Mouse (Mus musculus): ENCODE measurements around the gene Gtf3c6.

The Gtf3c6 gene

GRCm38 (mm10) chr10:40257414-40258255 is at the start of gene Gtf3c6:
Gtf3c6 (minus strand) TSS chr10:40258108.
- peak; percentile 95 for DNase-seq

- peak; percentile 35 for DNase-seq
Observed at GRCm38 (mm10) chr10:40305989-40306388, 48.1 kb upstream of the Gtf3c6 start.

GRCm38 (mm10) chr10:40302140-40302985 is 44.5 kb upstream of the Gtf3c6 start, which contains the start of gene Amd1:
Amd1 (minus strand) TSS chr10:40302186.
- DNase-seq = peak; percentile 100

GRCm38 (mm10) chr10:40301181-40302075 is 43.5 kb upstream of the Gtf3c6 start:
- peak; percentile 75 for DNase-seq

- DNase-seq = peak; percentile 92
Observed at GRCm38 (mm10) chr10:40300648-40301171, 42.8 kb upstream of the Gtf3c6 start.

- DNase-seq = no peak
Observed at GRCm38 (mm10) chr10:40292640-40293039, 34.7 kb upstream of the Gtf3c6 start.

GRCm38 (mm10) chr10:40286767-40287166 is 28.9 kb upstream of the Gtf3c6 start:
- no peak for DNase-seq

GRCm38 (mm10) chr10:40285571-40285970 is 27.7 kb upstream of the Gtf3c6 start:
- DNase-seq = no peak

GRCm38 (mm10) chr10:40284997-40285396 is 27.1 kb upstream of the Gtf3c6 start:
- no peak for DNase-seq

- no peak for DNase-seq
Observed at GRCm38 (mm10) chr10:40284179-40284831, 26.4 kb upstream of the Gtf3c6 start.

GRCm38 (mm10) chr10:40283636-40284035 is 25.7 kb upstream of the Gtf3c6 start:
- DNase-seq = no peak

- DNase-seq = no peak
Observed at GRCm38 (mm10) chr10:40281565-40281964, 23.7 kb upstream of the Gtf3c6 start.

- no peak for DNase-seq
Observed at GRCm38 (mm10) chr10:40278317-40278716, 20.4 kb upstream of the Gtf3c6 start.

- peak; percentile 30 for DNase-seq
Observed at GRCm38 (mm10) chr10:40275991-40276390, 18.1 kb upstream of the Gtf3c6 start.

GRCm38 (mm10) chr10:40273938-40274337 is 16.0 kb upstream of the Gtf3c6 start:
- peak; percentile 84 for DNase-seq

- no peak for DNase-seq
Observed at GRCm38 (mm10) chr10:40271216-40271615, 13.3 kb upstream of the Gtf3c6 start.

GRCm38 (mm10) chr10:40264920-40265319 is 7.0 kb upstream of the Gtf3c6 start:
- no peak for DNase-seq

- DNase-seq = no peak
Observed at GRCm38 (mm10) chr10:40263691-40264090, 5.8 kb upstream of the Gtf3c6 start.

- DNase-seq = no peak
Observed at GRCm38 (mm10) chr10:40262200-40262599, 4.3 kb upstream of the Gtf3c6 start.

GRCm38 (mm10) chr10:40260305-40260704 is 2.4 kb upstream of the Gtf3c6 start:
- no peak for DNase-seq

GRCm38 (mm10) chr10:40259542-40259941 is 1.6 kb upstream of the Gtf3c6 start:
- peak; percentile 68 for DNase-seq

GRCm38 (mm10) chr10:40258976-40259375 is 1.1 kb upstream of the Gtf3c6 start:
- DNase-seq = peak; percentile 36
